Comparison of ENCODE assay signal across 9 mouse cellular contexts in genomic region chr9:60757817-60758216, GRCm38 (mm10). TPM values are rescaled to one million over a fixed set of nuclear protein-coding genes. Genes with fewer than 3 reads are reported as not detected.
A peak's percentile ranks its signal among the peaks of the same experiment; 100 is the strongest.
DNase-seq lines count a peak whose midpoint lies in the region; ATAC-seq lines count a peak whose summit lies in the region.
"Had no signal": no experiment of that assay in that cellular context is flagged by ENCODE, and none has a peak within 500 bp of the region (broad histone marks: within the 10 kb centered on the region; RNA-seq: fewer than 3 reads in every experiment).

No protein-coding gene starts in this region.

- no peaks in the 10 kb centered on the region for H3K9me3 ChIP-seq in heart, embryonic 14.5 days (ENCODE audit: control insufficient read depth, low read length)
- no peaks in the 10 kb centered on the region for H3K9me3 ChIP-seq in midbrain, embryonic 14.5 days (ENCODE audit: control insufficient read depth, low read length)
- H3K9me3 ChIP-seq: liver, embryonic 15.5 days had no signal

- H3K36me3 ChIP-seq in heart, embryonic 14.5 days (ENCODE audit: control insufficient read depth, insufficient read depth, low read length) = no peaks in the 10 kb centered on the region
- H3K36me3 ChIP-seq in midbrain, embryonic 14.5 days (ENCODE audit: control insufficient read depth, insufficient read depth, low read length) = no peaks in the 10 kb centered on the region
- H3K36me3 ChIP-seq: liver, embryonic 15.5 days had no signal

- peak; percentile 31 for DNase-seq in gastrocnemius, postnatal 14 days
- DNase-seq in gastrocnemius, adult 18-20 months (ENCODE audit: low spot score) = no peak
- DNase-seq in kidney, postnatal 4 days = peak; percentile 50 to 68
- DNase-seq in spleen, postnatal 36 days (ENCODE audit: low spot score in 2 of 2) = no peak
- DNase-seq in midbrain, embryonic 14.5 days = no peak
- DNase-seq in ovary, adult 18-20 months (ENCODE audit: low spot score) = no peak

- 0 out of 2 replicates have a peak overlapping the region, but pooled peaks have one; percentile 21 for H3K9ac ChIP-seq in heart, embryonic 14.5 days (ENCODE audit: low read length)
- no peak overlapping the region for H3K9ac ChIP-seq in midbrain, embryonic 14.5 days (replicated peaks; ENCODE audit: low read length)
- H3K9ac ChIP-seq: liver, embryonic 15.5 days had no signal

- 3% methylated on average over 5 of the region's 5 CpGs for WGBS in heart, embryonic 14.5 days
- WGBS in midbrain, embryonic 14.5 days = 76% methylated on average over 5 of the region's 5 CpGs

- ATAC-seq in common myeloid progenitor, adult 5-6 weeks (replicated peaks; ENCODE audit: low read depth, poor library complexity, severe bottlenecking) = peak; percentile 54; the same call in 1 of the 2 replicates
- peak; percentile 84 for ATAC-seq in heart, embryonic 14.5 days (ENCODE audit: insufficient number of reproducible peaks, insufficient read depth, low FRiP score, low read depth)
- no peak for ATAC-seq in midbrain, embryonic 14.5 days (ENCODE audit: low FRiP score, low TSS enrichment)

- intact Hi-C loops in gastrocnemius, postnatal 14 days (cut with DNase I; ENCODE audit: low total_unique reads) = loop anchor here (2.0 to 5.0 kb wide), 2 partner anchors 54 to 101 kb away; no protein-coding TSS in a partner anchor

- H3K4me1 ChIP-seq in heart, embryonic 14.5 days (ENCODE audit: control insufficient read depth in 2 of 2, insufficient read depth in 2 of 2, low read length in 2 of 2) = peaks cover 26 to 36% of the 10 kb centered on the region in 2 experiments
- H3K4me1 ChIP-seq in midbrain, embryonic 14.5 days (ENCODE audit: control insufficient read depth, insufficient read depth, low read length) = no peaks in the 10 kb centered on the region
- H3K4me1 ChIP-seq: liver, embryonic 15.5 days had no signal

- H3K27me3 ChIP-seq in heart, embryonic 14.5 days (ENCODE audit: control insufficient read depth, insufficient read depth, low read length) = no peaks in the 10 kb centered on the region
- H3K27me3 ChIP-seq in midbrain, embryonic 14.5 days (ENCODE audit: control insufficient read depth, insufficient read depth, low read length) = no peaks in the 10 kb centered on the region
- H3K27me3 ChIP-seq: liver, embryonic 15.5 days had no signal

- H3K4me2 ChIP-seq in heart, embryonic 14.5 days (ENCODE audit: low read length) = peak overlapping the region; percentile 2
- no peak overlapping the region for H3K4me2 ChIP-seq in midbrain, embryonic 14.5 days (ENCODE audit: low read length)
- H3K4me2 ChIP-seq: liver, embryonic 15.5 days had no signal

- peak overlapping the region; percentile 73 to 77 for H3K27ac ChIP-seq in heart, embryonic 14.5 days (replicated peaks in 1 of 2; ENCODE audit: control insufficient read depth in 1 of 2, insufficient read depth in 1 of 2, low read depth in 2 of 2, low read length in 2 of 2)
- H3K27ac ChIP-seq in midbrain, embryonic 14.5 days (replicated peaks; ENCODE audit: low read depth, low read length) = no peak overlapping the region
- H3K27ac ChIP-seq: liver, embryonic 15.5 days had no signal

- no peak overlapping the region for H3K4me3 ChIP-seq in heart, embryonic 14.5 days (ENCODE audit: control insufficient read depth in 1 of 2, insufficient read depth in 1 of 2, low read depth in 1 of 2, low read length in 2 of 2)
- H3K4me3 ChIP-seq in midbrain, embryonic 14.5 days (replicated peaks; ENCODE audit: low read depth, low read length) = no peak overlapping the region
- H3K4me3 ChIP-seq: liver, embryonic 15.5 days had no signal

RNA-seq across cellular contexts. Expression of gene Uaca, which starts 36.5 kb away (rescaled TPM):
- total RNA-seq in gastrocnemius, postnatal 14 days (2021) = 10 to 100 TPM; 70.3 to 78.1 TPM
- 100 to 1,000 TPM; 137 to 171 TPM for total RNA-seq in gastrocnemius, adult 18-20 months (2021)
- 1.9 and 2.4 TPM in 2 replicates for total RNA-seq in common myeloid progenitor, adult 5-6 weeks (2017)
- 10.9 and 17.1 TPM in 2 replicates for polyA plus RNA-seq in heart, embryonic 14.5 days (2014; fragmentation: Nextera tagmentation; extraction: Ambion mirVana)
- 5.3 and 13.8 TPM in 2 replicates for polyA plus RNA-seq in midbrain, embryonic 14.5 days (2014; fragmentation: Nextera tagmentation; extraction: Ambion mirVana)

RNA-seq across cellular contexts. Expression of gene Larp6, which starts 45.0 kb away (rescaled TPM):
- 1 to 10 TPM; 1.6 TPM for total RNA-seq in gastrocnemius, postnatal 14 days (2021)
- 1 to 10 TPM; 1.1 to 1.2 TPM for total RNA-seq in gastrocnemius, adult 18-20 months (2021)
- not detected in 2 replicates for total RNA-seq in common myeloid progenitor, adult 5-6 weeks (2017)
- 0.61 and 0.68 TPM in 2 replicates for polyA plus RNA-seq in heart, embryonic 14.5 days (2014; fragmentation: Nextera tagmentation; extraction: Ambion mirVana)
- 13.7 and 15.6 TPM in 2 replicates for polyA plus RNA-seq in midbrain, embryonic 14.5 days (2014; fragmentation: Nextera tagmentation; extraction: Ambion mirVana)

Comparison
In these comparisons a context has a peak if more than half of its experiments do, and no peak if none do; other contexts are left out.
1. DNase-seq: peak in gastrocnemius, postnatal 14 days (single experiment) and kidney, postnatal 4 days (2 of 2); none in gastrocnemius, adult 18-20 months (single experiment), spleen, postnatal 36 days (0 of 2), midbrain, embryonic 14.5 days (single experiment) and ovary, adult 18-20 months (single experiment).
2. RNA of gene Uaca, which starts 36.5 kb away (total RNA-seq): 137 to 171 TPM in gastrocnemius, adult 18-20 months and 70.3 to 78.1 TPM in gastrocnemius, postnatal 14 days; 1.9 to 2.4 TPM in common myeloid progenitor, adult 5-6 weeks; every median in the first group is over 10 times any median in the second.